Mouse (Mus musculus): ENCODE data around the gene Dpy19l2. TPM values are rescaled to one million over a fixed set of nuclear protein-coding genes. Genes with fewer than 3 reads are reported as not detected.
"Not testable (repeated sequence)": the region's sequence is repeated elsewhere in the genome, so short reads cannot be mapped to it uniquely, and the experiment has no call there.

Dpy19l2 gene
- 0.40 and 0.48 TPM in 2 replicates for polyA plus RNA-seq (2014; fragmentation: Nextera tagmentation; extraction: Ambion mirVana)

DNA sequence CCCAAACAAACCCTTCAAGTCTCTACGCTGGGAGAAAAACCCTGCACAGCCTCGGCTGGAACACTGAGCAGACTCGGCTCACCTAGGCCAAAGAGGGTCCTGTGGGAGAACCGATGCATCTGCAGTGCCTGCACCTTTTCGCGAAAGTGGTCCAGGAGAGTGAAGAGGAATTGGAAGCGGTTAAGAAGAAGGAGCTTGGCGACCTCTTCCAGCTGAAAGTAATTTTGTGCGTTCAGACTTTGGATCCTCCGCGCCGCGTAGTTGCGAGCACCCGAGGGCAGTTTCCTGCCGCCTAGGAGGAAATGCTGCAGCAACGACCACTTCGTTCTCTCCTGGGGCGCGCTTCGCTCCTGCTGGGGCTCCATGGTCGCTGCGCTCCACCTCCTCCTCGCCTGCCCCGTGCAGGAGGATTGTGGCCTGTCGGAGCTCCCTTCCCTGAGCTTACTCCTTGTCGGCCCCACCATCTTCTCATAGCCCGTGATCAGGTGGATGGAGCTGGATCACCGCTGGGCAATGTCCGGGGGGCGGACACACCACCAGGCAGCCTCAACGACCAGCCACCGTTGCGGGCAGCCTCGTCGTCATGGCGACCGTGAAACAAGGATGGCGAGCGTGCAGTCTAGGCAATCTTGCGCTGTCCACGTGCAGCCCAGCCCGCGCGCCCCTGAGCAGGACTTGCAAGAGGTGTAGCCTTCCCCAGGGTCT, at the start of gene Dpy19l2:
Gene Dpy19l2 (minus strand): TSS at position 594 of the 705 bp plus-strand sequence.
- Histone ChIP-seq H3K27ac (no peak within 1 kb of the TSS), H3K4me1 (replicated peaks; ENCODE audit: control insufficient read depth, insufficient read depth, low read length) (0 out of 2 replicates have a peak, but pooled peaks cover 4% of the 10 kb centered on the region), H3K4me2 (replicated peaks) (peak within 1 kb of the TSS; percentile 91), H3K9me3 (ENCODE audit: control insufficient read depth, low read length) (no peaks in the 10 kb centered on the region), H3K4me3 (replicated peaks; ENCODE audit: low read length) (peak within 1 kb of the TSS; percentile 40), H3K9ac (peak within 1 kb of the TSS; percentile 58), H3K36me3 (replicated peaks; ENCODE audit: control insufficient read depth, insufficient read depth) (no peaks in the 10 kb centered on the region), H3K27me3 (ENCODE audit: control insufficient read depth, insufficient read depth, low read length) (0 out of 2 replicates have a peak, but pooled peaks cover 6% of the 10 kb centered on the region)
- ATAC-seq (ENCODE audit: low FRiP score) (peak; percentile 93), DNase-seq (ENCODE audit: low spot score) (peak; percentile 63)
- WGBS: under 1% methylated on average over 45 of the region's 45 CpGs

DNA sequence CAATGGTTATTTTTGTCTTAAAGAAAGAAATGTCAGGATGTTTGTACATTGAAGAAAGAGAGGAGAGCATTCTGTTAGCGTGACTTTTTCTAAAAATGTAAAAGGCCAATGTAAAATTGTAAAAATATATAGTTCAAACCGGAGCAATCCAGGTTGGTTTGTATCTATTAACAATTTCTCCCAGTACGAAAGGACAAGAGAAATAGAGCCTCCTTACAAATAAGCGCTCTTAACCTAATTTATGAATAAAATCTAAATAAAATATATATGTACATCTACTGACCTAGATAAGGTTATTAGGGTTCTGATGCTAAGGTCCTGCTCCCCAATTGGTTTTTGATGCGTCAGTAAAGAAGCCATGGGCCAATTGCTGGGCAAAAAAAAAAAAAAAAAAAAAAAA, 48.9 kb upstream of the Dpy19l2 start:
- ATAC-seq (ENCODE audit: low FRiP score): no peak
- no peak for DNase-seq (ENCODE audit: low spot score)
- Histone ChIP-seq H3K27ac (no peak overlapping the region), H3K36me3 (replicated peaks; ENCODE audit: control insufficient read depth, insufficient read depth) (no peaks in the 10 kb centered on the region), H3K27me3 (ENCODE audit: control insufficient read depth, insufficient read depth, low read length) (no peaks in the 10 kb centered on the region), H3K4me3 (replicated peaks; ENCODE audit: low read length) (no peak overlapping the region), H3K4me1 (replicated peaks; ENCODE audit: control insufficient read depth, insufficient read depth, low read length) (no peaks in the 10 kb centered on the region), H3K9ac (no peak overlapping the region), H3K4me2 (replicated peaks) (no peak overlapping the region), H3K9me3 (ENCODE audit: control insufficient read depth, low read length) (no peaks in the 10 kb centered on the region)
- 91% methylated on average over 5 of the region's 5 CpGs for WGBS

DNA sequence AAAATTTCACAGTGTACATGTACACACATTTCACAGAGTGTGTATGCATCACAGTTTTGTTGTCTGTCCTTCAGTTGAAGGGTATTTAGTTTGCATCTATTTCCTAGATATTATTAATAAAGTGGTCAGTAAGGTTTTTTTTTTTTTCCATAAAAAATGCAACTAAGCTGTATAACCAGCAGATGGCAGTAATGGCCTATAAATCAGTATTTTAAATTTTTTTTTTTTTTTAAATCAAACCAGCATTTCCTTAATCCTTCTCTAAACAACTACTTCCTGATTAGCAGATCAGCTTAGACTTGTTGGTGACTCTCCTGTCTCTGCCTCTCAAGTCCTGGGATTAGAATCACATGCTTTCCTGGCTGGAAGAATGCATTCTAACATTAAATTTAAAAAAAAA, 5.2 kb upstream of the Dpy19l2 start:
- Histone ChIP-seq H3K27me3 (ENCODE audit: control insufficient read depth, insufficient read depth, low read length) (no peaks in the 10 kb centered on the region), H3K9me3 (ENCODE audit: control insufficient read depth, low read length) (no peaks in the 10 kb centered on the region), H3K4me3 (replicated peaks; ENCODE audit: low read length) (no peak overlapping the region), H3K4me2 (replicated peaks) (no peak overlapping the region), H3K9ac (no peak overlapping the region), H3K27ac (no peak overlapping the region), H3K4me1 (replicated peaks; ENCODE audit: control insufficient read depth, insufficient read depth, low read length) (0 out of 2 replicates have a peak, but pooled peaks cover 3% of the 10 kb centered on the region), H3K36me3 (replicated peaks; ENCODE audit: control insufficient read depth, insufficient read depth) (no peaks in the 10 kb centered on the region)
- DNase-seq (ENCODE audit: low spot score) (peak; percentile 65), ATAC-seq (ENCODE audit: low FRiP score) (no peak)

- H3K4me2 ChIP-seq (replicated peaks): peak overlapping the region; percentile 91
- DNase-seq (ENCODE audit: low spot score) (no peak), ATAC-seq (ENCODE audit: low FRiP score) (peak; percentile 27; the same call in 1 of the 2 replicates)
- 0 out of 2 replicates have a peak, but pooled peaks cover 6% of the 10 kb centered on the region for H3K27me3 ChIP-seq (ENCODE audit: control insufficient read depth, insufficient read depth, low read length)
- peak overlapping the region; percentile 40 for H3K4me3 ChIP-seq (replicated peaks; ENCODE audit: low read length)
- 19% methylated on average over 9 of the region's 9 CpGs for WGBS
- no peak overlapping the region for H3K27ac ChIP-seq
- no peaks in the 10 kb centered on the region for H3K9me3 ChIP-seq (ENCODE audit: control insufficient read depth, low read length)
- 0 out of 2 replicates have a peak, but pooled peaks cover 4% of the 10 kb centered on the region for H3K4me1 ChIP-seq (replicated peaks; ENCODE audit: control insufficient read depth, insufficient read depth, low read length)
- H3K36me3 ChIP-seq (replicated peaks; ENCODE audit: control insufficient read depth, insufficient read depth): no peaks in the 10 kb centered on the region
- H3K9ac ChIP-seq: peak overlapping the region; percentile 58
These were observed 299 bp upstream of the Dpy19l2 start for GRCm38 (mm10) chr9:24696405-24696778.

GRCm38 (mm10) chr9:24637341-24637740, 58.8 kb downstream of the Dpy19l2 start:
- WGBS: 85% methylated on average over 2 of the region's 2 CpGs
- H3K4me3 ChIP-seq (replicated peaks; ENCODE audit: low read length); DNase-seq (ENCODE audit: low spot score): not testable (repeated sequence)

DNA sequence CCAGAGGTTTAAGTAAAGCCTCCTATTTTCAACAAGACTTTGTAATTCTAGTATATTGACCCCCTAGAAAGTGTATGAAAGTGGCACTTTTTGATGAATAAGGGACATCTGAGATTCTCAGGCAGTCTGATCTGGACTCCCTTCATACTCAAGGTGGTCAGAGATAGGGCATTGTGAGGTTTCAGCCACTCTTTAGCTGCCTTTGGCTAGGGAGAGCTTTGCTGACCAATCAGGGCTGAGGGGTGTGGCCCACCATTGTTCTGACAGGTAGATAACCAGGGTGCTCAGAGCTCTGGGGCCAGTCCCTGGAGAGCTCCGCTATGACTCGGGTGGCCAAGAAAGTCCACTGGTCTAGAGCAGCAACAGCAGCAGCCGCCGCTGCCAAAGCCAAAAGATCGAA, 71.2 kb downstream of the Dpy19l2 start, which contains the start of gene Cypt4:
Gene Cypt4 (plus strand): TSS at position 301 of the 400 bp plus-strand sequence.
- no peaks in the 10 kb centered on the region for H3K4me1 ChIP-seq (replicated peaks; ENCODE audit: control insufficient read depth, insufficient read depth, low read length)
- no peak within 1 kb of the TSS for H3K4me3 ChIP-seq (replicated peaks; ENCODE audit: low read length)
- no peaks in the 10 kb centered on the region for H3K9me3 ChIP-seq (ENCODE audit: control insufficient read depth, low read length)
- H3K27ac ChIP-seq: no peak within 1 kb of the TSS
- H3K4me2 ChIP-seq (replicated peaks): no peak within 1 kb of the TSS
- H3K27me3 ChIP-seq (ENCODE audit: control insufficient read depth, insufficient read depth, low read length): no peaks in the 10 kb centered on the region
- ATAC-seq (ENCODE audit: low FRiP score) (no peak), DNase-seq (ENCODE audit: low spot score) (no peak)
- no peaks in the 10 kb centered on the region for H3K36me3 ChIP-seq (replicated peaks; ENCODE audit: control insufficient read depth, insufficient read depth)
- no peak within 1 kb of the TSS for H3K9ac ChIP-seq
- 95% methylated on average over 5 of the region's 5 CpGs for WGBS

More at GRCm38 (mm10) chr9:24637341-24637740, 58.8 kb downstream of the Dpy19l2 start:
- H3K36me3 ChIP-seq (replicated peaks; ENCODE audit: control insufficient read depth, insufficient read depth); H3K9me3 ChIP-seq (ENCODE audit: control insufficient read depth, low read length); H3K4me1 ChIP-seq (replicated peaks; ENCODE audit: control insufficient read depth, insufficient read depth, low read length); H3K27me3 ChIP-seq (ENCODE audit: control insufficient read depth, insufficient read depth, low read length); H3K27ac ChIP-seq; ATAC-seq (ENCODE audit: low FRiP score); H3K9ac ChIP-seq; H3K4me2 ChIP-seq (replicated peaks): not testable (repeated sequence)

DNA sequence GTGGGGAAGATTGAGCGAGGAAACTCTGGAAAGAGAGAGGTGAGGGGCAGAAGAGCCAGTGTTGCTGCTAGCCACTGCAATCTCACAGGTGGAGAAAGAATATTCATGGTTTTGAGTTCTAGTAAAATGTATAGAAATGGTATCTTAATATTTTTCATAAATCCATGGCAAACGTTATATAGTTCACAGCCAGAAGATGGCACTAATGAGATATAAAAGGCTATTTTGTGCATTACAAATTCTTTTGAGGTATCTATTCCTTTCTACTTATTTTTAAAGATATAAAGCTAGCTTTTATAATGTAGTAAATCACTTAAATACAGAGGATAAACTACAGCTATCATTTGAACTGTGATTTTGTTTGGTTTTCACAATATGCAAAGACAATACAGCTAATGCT, 157.9 kb downstream of the Dpy19l2 start:
- peak; percentile 44 for DNase-seq (ENCODE audit: low spot score)
- Histone ChIP-seq H3K9me3 (ENCODE audit: control insufficient read depth, low read length) (no peaks in the 10 kb centered on the region), H3K36me3 (replicated peaks; ENCODE audit: control insufficient read depth, insufficient read depth) (no peaks in the 10 kb centered on the region), H3K4me3 (replicated peaks; ENCODE audit: low read length) (no peak overlapping the region), H3K9ac (no peak overlapping the region), H3K27ac (no peak overlapping the region), H3K4me2 (replicated peaks) (no peak overlapping the region), H3K4me1 (replicated peaks; ENCODE audit: control insufficient read depth, insufficient read depth, low read length) (no peaks in the 10 kb centered on the region), H3K27me3 (ENCODE audit: control insufficient read depth, insufficient read depth, low read length) (no peaks in the 10 kb centered on the region)
- 49% methylated on average over 2 of the region's 2 CpGs for WGBS
- ATAC-seq (ENCODE audit: low FRiP score): no peak

DNA sequence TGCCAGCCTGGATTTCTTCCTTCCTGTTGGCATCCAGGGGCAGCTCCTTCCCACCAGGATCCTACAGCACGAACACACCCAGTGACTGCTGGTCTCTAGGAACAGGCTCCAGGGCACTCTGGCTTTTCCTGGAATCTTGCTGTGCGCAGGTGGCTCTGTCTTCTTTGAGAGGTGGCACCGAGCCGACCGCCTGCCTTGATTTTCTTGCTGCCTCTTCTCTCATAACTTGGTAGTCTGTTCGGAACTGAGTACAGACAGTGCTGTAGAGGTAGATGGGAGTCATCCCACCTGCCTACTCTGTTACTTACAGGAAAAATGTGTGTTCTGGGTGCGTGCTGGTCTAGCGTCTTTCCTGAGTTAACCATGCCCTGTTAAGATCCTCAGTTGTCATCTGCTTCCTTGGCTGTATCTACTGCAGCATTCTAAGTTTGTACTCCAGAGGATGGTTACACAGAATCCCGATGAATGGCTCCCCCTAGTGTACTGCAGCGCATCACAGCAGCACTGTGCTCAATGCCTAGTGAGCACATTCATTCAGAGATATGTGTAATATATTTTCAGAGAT, 179.4 kb downstream of the Dpy19l2 start:
- WGBS: 61% methylated on average over 10 of the region's 10 CpGs
- Histone ChIP-seq H3K36me3 (replicated peaks; ENCODE audit: control insufficient read depth, insufficient read depth) (no peaks in the 10 kb centered on the region), H3K9me3 (ENCODE audit: control insufficient read depth, low read length) (no peaks in the 10 kb centered on the region), H3K9ac (no peak overlapping the region), H3K4me1 (replicated peaks; ENCODE audit: control insufficient read depth, insufficient read depth, low read length) (no peaks in the 10 kb centered on the region), H3K27me3 (ENCODE audit: control insufficient read depth, insufficient read depth, low read length) (no peaks in the 10 kb centered on the region), H3K4me3 (replicated peaks; ENCODE audit: low read length) (no peak overlapping the region), H3K4me2 (replicated peaks) (no peak overlapping the region), H3K27ac (no peak overlapping the region)
- ATAC-seq (ENCODE audit: low FRiP score) (peak; percentile 90), DNase-seq (ENCODE audit: low spot score) (peak; percentile 85)

DNA sequence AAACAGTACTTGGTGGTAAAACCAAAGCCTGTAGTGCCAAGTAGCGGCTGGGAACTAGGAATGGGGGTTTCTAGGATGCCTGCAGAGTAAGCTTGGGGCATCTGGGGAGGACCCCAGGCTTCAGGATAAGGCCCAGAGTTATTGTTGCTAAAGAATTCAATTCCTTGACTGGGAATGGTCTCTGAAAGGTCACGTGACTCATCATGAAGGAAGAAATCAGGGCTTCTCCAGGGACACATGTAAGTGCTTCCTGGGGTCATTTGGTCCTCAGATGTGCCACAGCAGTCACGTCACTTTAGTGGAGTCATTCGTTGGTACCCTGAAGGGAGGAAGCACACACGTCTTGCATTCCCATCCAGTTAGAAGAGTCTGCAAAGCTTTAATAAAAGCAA, 182.0 kb downstream of the Dpy19l2 start:
- DNase-seq (ENCODE audit: low spot score) (no peak), ATAC-seq (ENCODE audit: low FRiP score) (no peak)
- Histone ChIP-seq H3K4me2 (replicated peaks) (no peak overlapping the region), H3K4me1 (replicated peaks; ENCODE audit: control insufficient read depth, insufficient read depth, low read length) (no peaks in the 10 kb centered on the region), H3K9me3 (ENCODE audit: control insufficient read depth, low read length) (no peaks in the 10 kb centered on the region), H3K27me3 (ENCODE audit: control insufficient read depth, insufficient read depth, low read length) (no peaks in the 10 kb centered on the region), H3K36me3 (replicated peaks; ENCODE audit: control insufficient read depth, insufficient read depth) (no peaks in the 10 kb centered on the region), H3K27ac (no peak overlapping the region), H3K4me3 (replicated peaks; ENCODE audit: low read length) (no peak overlapping the region), H3K9ac (no peak overlapping the region)
- 83% methylated on average over 5 of the region's 5 CpGs for WGBS
